Mouse (Mus musculus) hindbrain, embryonic 15.5 days (tissue): ENCODE data around the gene Pirt. TPM values are rescaled to one million over a fixed set of nuclear protein-coding genes. Genes with fewer than 3 reads are reported as not detected.

Source experiments
- ATAC-seq: fragments of 200-750 bp; cut with Nextera tagmentation; 2 replicates; pipeline ENCODE4 v1.8.0; 2017; ENCODE audit warnings: low read depth, moderate number of reproducible peaks, moderate TSS enrichment; ENCODE audit not compliant: low FRiP score
- H3K27ac ChIP-seq: fragments of 300-500 bp; sonication (generic); replicated peaks from 2 replicates; pipeline ENCODE4 v1.5.1; 2015; ENCODE audit warnings: mild to moderate bottlenecking, inconsistent platforms
- H3K27me3 ChIP-seq: fragments of 300-500 bp; sonication (generic); 2 replicates; pipeline ENCODE4 v1.6.1; 2015; ENCODE audit warnings: control low read depth, inconsistent platforms
- H3K36me3 ChIP-seq: fragments of 300-500 bp; sonication (generic); 2 replicates; pipeline ENCODE4 v1.6.1; 2015; ENCODE audit warnings: control low read depth, inconsistent platforms
- H3K4me1 ChIP-seq: fragments of 300-500 bp; sonication (generic); replicated peaks from 2 replicates; pipeline ENCODE4 v1.6.1; 2015; ENCODE audit warnings: control low read depth, inconsistent platforms
- H3K4me2 ChIP-seq: fragments of 300-500 bp; sonication (generic); 2 replicates; pipeline ENCODE4 v1.6.1; 2015; ENCODE audit warnings: moderate library complexity, mild to moderate bottlenecking, inconsistent platforms
- H3K4me3 ChIP-seq: fragments of 300-500 bp; sonication (generic); 2 replicates; pipeline ENCODE4 v1.5.1; 2015; ENCODE audit warnings: mild to moderate bottlenecking, inconsistent platforms
- H3K9ac ChIP-seq: fragments of 300-500 bp; sonication (generic); 2 replicates; pipeline ENCODE4 v1.6.1; 2015; ENCODE audit warnings: inconsistent platforms
- H3K9me3 ChIP-seq: fragments of 300-500 bp; sonication (generic); 2 replicates; pipeline ENCODE4 v1.6.1; 2016; ENCODE audit warnings: control low read depth, inconsistent platforms
- WGBS: fragments of 180-500 bp; shearing (Covaris S2); methylation state at CpG from one replicate; pipeline ENCODE4 v1.1.7; 2015; 5-methylcytosine and 5-hydroxymethylcytosine counted together
- polyA plus RNA-seq: library from polyadenylated mRNA; unstranded; fragments of >200 nt; fragmentation: Nextera tagmentation; extraction: Ambion mirVana; gene quantifications from 2 replicates; pipeline ENCODE4 v1.2.1, GENCODE M21; 2015

Gene Pirt
- 4.1 and 8.4 TPM in 2 replicates for polyA plus RNA-seq

DNA sequence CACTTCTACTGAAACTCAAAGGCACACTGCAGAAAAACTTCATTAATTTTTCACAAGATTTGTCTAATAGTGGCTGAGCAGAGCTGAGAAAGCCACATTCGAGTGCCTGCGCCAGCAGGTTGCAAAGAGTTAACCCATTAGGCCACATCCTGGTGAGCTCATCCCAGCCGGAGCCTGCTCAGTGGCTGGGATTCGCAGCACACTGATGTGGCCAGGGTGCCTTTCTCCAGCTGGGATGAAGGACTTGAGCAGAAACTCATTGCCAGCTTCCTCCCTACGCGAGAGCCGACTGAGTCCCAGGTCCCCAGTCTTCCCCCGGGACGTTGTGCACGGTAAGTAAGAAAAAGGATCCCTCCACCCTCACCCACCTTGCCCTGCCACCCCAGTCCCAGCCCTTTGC is at the start of gene Pirt:
Pirt (plus strand) TSS at position 171 of the 400 bp plus-strand sequence.
- no peaks in the 10 kb centered on the region for H3K9me3 ChIP-seq
- H3K4me1 ChIP-seq: no peaks in the 10 kb centered on the region
- no peak within 1 kb of the TSS for H3K4me2 ChIP-seq
- H3K36me3 ChIP-seq: no peaks in the 10 kb centered on the region
- no peak within 1 kb of the TSS for H3K9ac ChIP-seq
- ATAC-seq: no peak
- no peak within 1 kb of the TSS for H3K4me3 ChIP-seq
- no peak within 1 kb of the TSS for H3K27ac ChIP-seq
- no peaks in the 10 kb centered on the region for H3K27me3 ChIP-seq
- WGBS: 46% methylated on average over 10 of the region's 10 CpGs

- H3K27ac ChIP-seq: no peak overlapping the region
- H3K9me3 ChIP-seq: no peaks in the 10 kb centered on the region
These were observed 40.1 kb upstream of the Pirt start for GRCm38 (mm10) chr11:66871701-66872100.

DNA sequence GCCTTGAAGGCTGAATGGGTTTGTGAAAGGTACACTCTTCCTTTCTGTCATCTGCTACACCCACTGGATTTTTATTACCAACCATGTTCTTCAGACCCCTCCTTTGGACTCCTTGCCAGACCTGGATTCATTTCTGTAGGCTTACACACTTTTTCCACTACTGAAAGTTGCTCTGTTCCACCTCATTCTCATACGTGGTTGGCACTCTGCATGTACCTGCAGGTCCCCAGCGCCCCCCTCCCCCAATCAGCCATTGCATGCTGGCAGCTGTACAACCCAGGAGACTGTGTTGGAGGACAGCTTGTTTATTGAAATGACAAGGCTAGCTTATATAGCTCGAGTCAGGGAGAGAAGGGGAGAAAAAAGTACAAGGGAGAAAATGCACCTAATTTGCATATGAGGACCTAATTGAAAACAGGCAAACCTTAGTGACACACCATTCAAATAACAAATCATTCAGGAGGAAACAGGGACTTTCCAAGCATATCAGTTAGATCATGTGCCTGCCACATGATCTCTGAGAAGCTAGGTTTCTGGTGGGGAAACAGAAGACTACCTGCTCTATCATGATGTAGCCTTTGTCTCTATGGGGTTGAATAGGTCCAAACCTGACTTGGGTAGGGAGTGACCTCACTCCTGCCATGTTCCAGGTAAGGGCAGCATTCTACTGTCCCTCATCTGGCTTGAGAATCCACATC is 38.9 kb upstream of the Pirt start:
- no peak overlapping the region for H3K27ac ChIP-seq
- H3K27me3 ChIP-seq: no peaks in the 10 kb centered on the region
- WGBS: 61% methylated on average over 3 of the region's 3 CpGs
- no peak for ATAC-seq
- H3K9ac ChIP-seq: no peak overlapping the region
- H3K36me3 ChIP-seq: no peaks in the 10 kb centered on the region
- no peaks in the 10 kb centered on the region for H3K9me3 ChIP-seq
- H3K4me2 ChIP-seq: no peak overlapping the region
- no peak overlapping the region for H3K4me3 ChIP-seq
- H3K4me1 ChIP-seq: 0 out of 2 replicates have a peak, but pooled peaks cover 3% of the 10 kb centered on the region

More at GRCm38 (mm10) chr11:66871701-66872100, 40.1 kb upstream of the Pirt start:
- no peaks in the 10 kb centered on the region for H3K27me3 ChIP-seq
- WGBS: 15% methylated on average over 5 of the region's 5 CpGs
- no peak overlapping the region for H3K9ac ChIP-seq
- H3K4me3 ChIP-seq: no peak overlapping the region
- ATAC-seq: no peak
- H3K36me3 ChIP-seq: no peaks in the 10 kb centered on the region
- no peak overlapping the region for H3K4me2 ChIP-seq
- H3K4me1 ChIP-seq: 0 out of 2 replicates have a peak, but pooled peaks cover 3% of the 10 kb centered on the region

- Histone ChIP-seq H3K9ac (no peak overlapping the region), H3K27me3 (no peaks in the 10 kb centered on the region), H3K4me3 (no peak overlapping the region), H3K27ac (no peak overlapping the region), H3K4me1 (peaks cover 11% of the 10 kb centered on the region), H3K36me3 (no peaks in the 10 kb centered on the region), H3K4me2 (no peak overlapping the region), H3K9me3 (no peaks in the 10 kb centered on the region)
- no peak for ATAC-seq
- WGBS: 79% methylated on average over 2 of the region's 2 CpGs
These were observed 30.5 kb upstream of the Pirt start for GRCm38 (mm10) chr11:66881291-66881690.

GRCm38 (mm10) chr11:66882224-66883040 is 29.3 kb upstream of the Pirt start:
- no peaks in the 10 kb centered on the region for H3K36me3 ChIP-seq
- H3K4me2 ChIP-seq: no peak overlapping the region
- H3K4me3 ChIP-seq: no peak overlapping the region
- peak; percentile 79 for ATAC-seq
- H3K27me3 ChIP-seq: no peaks in the 10 kb centered on the region
- H3K4me1 ChIP-seq: peaks cover 11% of the 10 kb centered on the region
- H3K9me3 ChIP-seq: no peaks in the 10 kb centered on the region
- WGBS: 69% methylated on average over 7 of the region's 7 CpGs
- H3K9ac ChIP-seq: no peak overlapping the region; the same call in 1 of the 2 replicates
- H3K27ac ChIP-seq: peak overlapping the region; percentile 69

- Histone ChIP-seq H3K36me3 (no peaks in the 10 kb centered on the region), H3K27me3 (no peaks in the 10 kb centered on the region), H3K9ac (no peak overlapping the region), H3K4me3 (no peak overlapping the region), H3K4me1 (no peaks in the 10 kb centered on the region), H3K4me2 (no peak overlapping the region), H3K27ac (no peak overlapping the region), H3K9me3 (no peaks in the 10 kb centered on the region)
- no peak for ATAC-seq
- WGBS: 66% methylated on average over 3 of the region's 3 CpGs
These were observed 19.2 kb upstream of the Pirt start for GRCm38 (mm10) chr11:66892536-66892935.

DNA sequence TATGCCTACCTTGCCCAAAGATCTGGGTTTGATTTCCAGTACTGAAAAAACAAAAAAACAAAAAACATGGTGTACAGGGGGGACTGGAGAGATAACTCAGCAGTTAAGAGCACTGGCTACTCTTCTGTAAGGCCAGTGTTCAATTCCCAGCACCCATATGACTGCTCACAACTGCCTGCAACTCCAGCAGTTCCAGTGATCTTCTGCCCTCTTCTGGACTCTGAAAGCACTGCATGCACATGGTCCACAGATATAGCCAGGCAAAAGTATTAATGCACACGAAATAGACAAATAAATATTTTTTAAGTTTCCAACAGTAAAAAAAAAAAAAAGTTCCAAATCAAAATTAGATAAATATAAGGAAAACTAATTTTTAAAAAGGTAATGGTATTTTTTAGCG is 13.0 kb upstream of the Pirt start:
- Histone ChIP-seq H3K27me3 (no peaks in the 10 kb centered on the region), H3K9me3 (no peaks in the 10 kb centered on the region), H3K9ac (no peak overlapping the region), H3K4me3 (no peak overlapping the region), H3K27ac (no peak overlapping the region), H3K4me2 (no peak overlapping the region), H3K4me1 (no peaks in the 10 kb centered on the region), H3K36me3 (no peaks in the 10 kb centered on the region)
- 94% methylated on average over 2 of the region's 2 CpGs for WGBS
- ATAC-seq: no peak

GRCm38 (mm10) chr11:66899426-66899825 is 12.4 kb upstream of the Pirt start:
- no peaks in the 10 kb centered on the region for H3K27me3 ChIP-seq
- H3K36me3 ChIP-seq: no peaks in the 10 kb centered on the region
- no peaks in the 10 kb centered on the region for H3K9me3 ChIP-seq
- no peak overlapping the region for H3K4me3 ChIP-seq
- ATAC-seq: 0 out of 2 replicates have a peak, but pooled peaks have one; percentile 27
- H3K9ac ChIP-seq: no peak overlapping the region
- H3K4me1 ChIP-seq: no peaks in the 10 kb centered on the region
- 20% methylated on average over 7 of the region's 7 CpGs for WGBS
- H3K27ac ChIP-seq: no peak overlapping the region
- no peak overlapping the region for H3K4me2 ChIP-seq

DNA sequence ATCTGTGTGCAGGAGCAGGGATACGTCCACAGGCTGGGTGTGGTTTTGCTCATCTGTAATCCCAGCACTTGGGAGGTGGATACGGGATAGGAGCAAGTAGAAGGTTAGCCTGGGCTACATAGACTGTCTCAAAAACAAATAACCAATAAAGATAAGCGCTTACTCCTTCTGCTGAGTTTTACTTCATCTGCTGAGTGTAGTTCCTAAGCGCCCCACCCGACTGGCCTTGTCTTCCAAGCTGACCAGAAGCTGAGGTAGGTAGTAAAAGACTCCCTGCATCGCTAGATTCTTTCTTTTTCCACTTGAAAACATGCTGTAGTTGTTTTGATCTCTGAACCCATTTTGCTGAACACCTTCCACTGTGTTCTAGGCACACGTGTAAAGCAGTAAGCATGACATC is 9.0 kb upstream of the Pirt start:
- H3K4me3 ChIP-seq: no peak overlapping the region
- H3K36me3 ChIP-seq: no peaks in the 10 kb centered on the region
- H3K9me3 ChIP-seq: no peaks in the 10 kb centered on the region
- no peak for ATAC-seq
- WGBS: 88% methylated on average over 7 of the region's 7 CpGs
- H3K27ac ChIP-seq: no peak overlapping the region
- H3K4me2 ChIP-seq: no peak overlapping the region
- H3K9ac ChIP-seq: no peak overlapping the region
- peaks cover 8% of the 10 kb centered on the region for H3K4me1 ChIP-seq
- no peaks in the 10 kb centered on the region for H3K27me3 ChIP-seq

- 13% methylated on average over 21 of the region's 21 CpGs for WGBS
- no peaks in the 10 kb centered on the region for H3K9me3 ChIP-seq
- peaks cover 8% of the 10 kb centered on the region for H3K4me1 ChIP-seq
- peak; percentile 77; the same call in 1 of the 2 replicates for ATAC-seq
- H3K27me3 ChIP-seq: no peaks in the 10 kb centered on the region
- no peaks in the 10 kb centered on the region for H3K36me3 ChIP-seq
- H3K27ac ChIP-seq: no peak overlapping the region
- H3K4me2 ChIP-seq: peak overlapping the region; percentile 50
- peak overlapping the region; percentile 6; the same call in 1 of the 2 replicates for H3K4me3 ChIP-seq
- H3K9ac ChIP-seq: 0 out of 2 replicates have a peak overlapping the region, but pooled peaks have one; percentile 25
These were observed 6.0 kb upstream of the Pirt start for GRCm38 (mm10) chr11:66905617-66906384.

- Histone ChIP-seq H3K4me1 (no peaks in the 10 kb centered on the region), H3K36me3 (no peaks in the 10 kb centered on the region), H3K27ac (no peak overlapping the region), H3K4me3 (no peak overlapping the region), H3K27me3 (no peaks in the 10 kb centered on the region), H3K4me2 (no peak overlapping the region), H3K9me3 (no peaks in the 10 kb centered on the region), H3K9ac (no peak overlapping the region)
- no peak for ATAC-seq
- 63% methylated on average over 17 of the region's 17 CpGs for WGBS
These were observed 1.0 kb downstream of the Pirt start for GRCm38 (mm10) chr11:66912531-66913458.
